Mouse (Mus musculus): ENCODE results near the gene Foxo1. TPM values are rescaled to one million over a fixed set of nuclear protein-coding genes. Genes with fewer than 3 reads are reported as not detected.

The Foxo1 gene
- polyA plus RNA-seq, 1 experiment from 2014 or later: 2.6 TPM

- H3K4me2 ChIP-seq: no peak overlapping the region
- no peak overlapping the region for H3K4me3 ChIP-seq
- no peaks in the 10 kb centered on the region for H3K36me3 ChIP-seq
- no peaks in the 10 kb centered on the region for H3K9me3 ChIP-seq (replicated peaks)
- H3K4me1 ChIP-seq: no peaks in the 10 kb centered on the region
- WGBS (ENCODE audit: insufficient replicate concordance): 22% methylated on average over 14 of the region's 14 CpGs
- no peak overlapping the region for H3K9ac ChIP-seq
- H3K27me3 ChIP-seq (replicated peaks): peaks cover 6% of the 10 kb centered on the region
- ATAC-seq: no peak
- no peak overlapping the region for H3K27ac ChIP-seq
Observed at GRCm38 (mm10) chr3:52253656-52254461, 14.3 kb upstream of the Foxo1 start.

GRCm38 (mm10) chr3:52254496-52254895, 13.6 kb upstream of the Foxo1 start:
- Histone ChIP-seq H3K4me3 (no peak overlapping the region), H3K9ac (no peak overlapping the region), H3K4me2 (no peak overlapping the region), H3K4me1 (no peaks in the 10 kb centered on the region), H3K27ac (no peak overlapping the region), H3K9me3 (replicated peaks) (no peaks in the 10 kb centered on the region), H3K27me3 (replicated peaks) (peaks cover 12% of the 10 kb centered on the region), H3K36me3 (no peaks in the 10 kb centered on the region)
- no peak for ATAC-seq
- WGBS (ENCODE audit: insufficient replicate concordance): 6% methylated on average over 2 of the region's 2 CpGs

DNA sequence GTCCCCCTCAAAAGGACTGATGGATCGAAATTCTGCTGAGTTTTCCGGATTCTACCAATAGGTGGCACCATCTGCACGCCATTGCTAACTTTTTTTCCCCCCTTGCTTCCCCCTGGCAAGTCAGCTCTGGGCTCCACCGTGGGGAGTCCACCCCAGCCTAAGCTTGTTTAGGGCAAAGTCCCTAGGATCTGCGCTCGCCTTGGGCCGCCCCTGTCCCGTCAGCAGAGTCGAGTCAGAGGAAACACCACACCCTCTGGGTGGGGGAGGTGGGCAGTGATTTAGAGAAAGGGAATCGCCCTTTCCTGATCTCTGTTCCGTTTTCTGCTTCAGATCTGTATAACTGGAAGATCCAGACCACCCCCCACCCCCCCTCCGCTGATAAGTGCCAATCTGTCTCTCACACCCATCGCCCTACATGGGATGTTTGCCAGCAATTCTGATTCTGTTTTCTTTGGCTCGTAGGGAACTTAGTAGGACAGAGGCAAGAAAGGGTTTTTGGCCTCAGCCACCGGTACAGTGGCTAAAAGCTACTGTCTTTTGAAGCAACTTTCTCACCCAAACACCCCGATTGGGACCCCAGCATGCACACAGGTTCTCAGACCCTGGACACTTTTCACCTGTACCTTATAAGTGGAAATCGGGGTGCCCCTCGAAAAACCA, 10.2 kb upstream of the Foxo1 start:
- Histone ChIP-seq H3K27me3 (replicated peaks) (peaks cover 12% of the 10 kb centered on the region), H3K4me2 (peak overlapping the region; percentile 52), H3K27ac (no peak overlapping the region), H3K36me3 (no peaks in the 10 kb centered on the region), H3K9me3 (replicated peaks) (no peaks in the 10 kb centered on the region), H3K4me1 (no peaks in the 10 kb centered on the region), H3K4me3 (no peak overlapping the region; the same call in 1 of the 2 replicates), H3K9ac (no peak overlapping the region)
- ATAC-seq: no peak
- WGBS (ENCODE audit: insufficient replicate concordance): 12% methylated on average over 18 of the region's 18 CpGs

GRCm38 (mm10) chr3:52258532-52258931, 9.6 kb upstream of the Foxo1 start:
- 55% methylated on average over 3 of the region's 3 CpGs for WGBS (ENCODE audit: insufficient replicate concordance)
- no peak for ATAC-seq
- Histone ChIP-seq H3K4me2 (no peak overlapping the region), H3K27me3 (replicated peaks) (peaks cover 12% of the 10 kb centered on the region), H3K27ac (no peak overlapping the region), H3K4me1 (no peaks in the 10 kb centered on the region), H3K36me3 (no peaks in the 10 kb centered on the region), H3K9ac (no peak overlapping the region), H3K4me3 (no peak overlapping the region), H3K9me3 (replicated peaks) (no peaks in the 10 kb centered on the region)

GRCm38 (mm10) chr3:52262431-52263161, 5.5 kb upstream of the Foxo1 start:
- no peak overlapping the region for H3K9ac ChIP-seq
- no peaks in the 10 kb centered on the region for H3K9me3 ChIP-seq (replicated peaks)
- no peak overlapping the region for H3K4me3 ChIP-seq
- H3K27me3 ChIP-seq (replicated peaks): peaks cover 32% of the 10 kb centered on the region
- no peak overlapping the region for H3K27ac ChIP-seq
- no peak for ATAC-seq
- H3K4me2 ChIP-seq: no peak overlapping the region
- 53% methylated on average over 13 of the region's 13 CpGs for WGBS (ENCODE audit: insufficient replicate concordance)
- H3K4me1 ChIP-seq: peaks cover 15% of the 10 kb centered on the region
- no peaks in the 10 kb centered on the region for H3K36me3 ChIP-seq

DNA sequence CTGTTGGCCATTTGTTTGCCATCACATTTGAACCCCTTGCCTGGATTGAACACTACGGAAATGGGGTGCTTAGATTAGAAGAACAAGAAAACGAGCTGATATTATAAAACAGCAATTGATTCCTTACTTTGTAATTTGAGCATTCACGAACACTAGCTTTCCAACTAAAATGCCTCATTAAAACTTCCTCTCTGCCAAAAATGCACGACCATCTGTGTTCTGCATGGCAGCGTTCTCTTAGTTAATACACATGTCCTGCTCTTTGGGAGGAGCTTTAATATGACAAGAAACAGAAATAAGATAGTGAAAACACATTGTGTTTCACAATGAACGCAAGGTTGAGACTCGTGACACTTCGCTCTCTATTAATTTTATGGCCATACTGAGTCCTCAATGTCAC, 3.8 kb upstream of the Foxo1 start:
- no peak overlapping the region for H3K9ac ChIP-seq
- no peak overlapping the region for H3K4me3 ChIP-seq
- H3K27ac ChIP-seq: no peak overlapping the region
- no peak for ATAC-seq
- H3K27me3 ChIP-seq (replicated peaks): peaks cover 31% of the 10 kb centered on the region
- WGBS (ENCODE audit: insufficient replicate concordance): 76% methylated on average over 8 of the region's 8 CpGs
- no peak overlapping the region for H3K4me2 ChIP-seq
- H3K9me3 ChIP-seq (replicated peaks): no peaks in the 10 kb centered on the region
- H3K36me3 ChIP-seq: no peaks in the 10 kb centered on the region
- H3K4me1 ChIP-seq: peaks cover 23% of the 10 kb centered on the region

DNA sequence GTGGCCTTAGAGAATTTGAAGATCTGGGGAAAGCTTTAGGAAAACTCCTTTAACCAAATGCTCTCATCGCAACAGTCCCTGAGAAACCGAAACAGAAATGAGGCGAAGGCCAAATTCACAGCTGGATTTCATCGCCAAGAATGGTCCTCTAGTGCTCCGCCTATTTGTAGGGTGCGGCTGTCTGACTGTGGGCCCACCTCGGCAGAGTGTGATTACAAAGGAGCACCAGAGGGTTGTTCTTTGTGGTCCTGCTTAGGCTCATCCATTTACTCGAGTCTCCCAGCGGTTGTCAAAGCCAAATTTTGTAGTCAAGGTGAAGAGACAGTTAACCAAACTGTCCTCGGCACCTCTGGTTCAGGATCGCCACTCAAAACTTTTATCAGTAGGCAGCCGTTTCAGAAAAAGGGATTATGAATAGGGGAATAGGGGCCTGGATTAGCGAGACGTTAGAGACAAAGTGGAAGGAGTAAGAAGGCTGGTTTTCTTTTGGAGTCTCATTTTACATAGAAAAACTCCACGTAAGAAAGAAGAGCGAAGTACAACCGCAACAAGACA, 1.5 kb upstream of the Foxo1 start:
- Histone ChIP-seq H3K36me3 (no peaks in the 10 kb centered on the region), H3K4me3 (peak overlapping the region; percentile 83), H3K9ac (peak overlapping the region; percentile 81; the same call in 1 of the 2 replicates), H3K4me1 (peaks cover 38% of the 10 kb centered on the region), H3K9me3 (replicated peaks) (no peaks in the 10 kb centered on the region), H3K4me2 (peak overlapping the region; percentile 98), H3K27me3 (replicated peaks) (peaks cover 43% of the 10 kb centered on the region), H3K27ac (no peak overlapping the region)
- WGBS (ENCODE audit: insufficient replicate concordance): 15% methylated on average over 17 of the region's 17 CpGs
- ATAC-seq: no peak

GRCm38 (mm10) chr3:52267293-52267651, 864 bp upstream of the Foxo1 start:
- no peak; the same call in 1 of the 2 replicates for ATAC-seq
- Histone ChIP-seq H3K36me3 (no peaks in the 10 kb centered on the region), H3K4me1 (peaks cover 39% of the 10 kb centered on the region), H3K9me3 (replicated peaks) (no peaks in the 10 kb centered on the region), H3K4me3 (peak overlapping the region; percentile 83), H3K4me2 (peak overlapping the region; percentile 98), H3K27ac (peak overlapping the region; percentile 72; the same call in 1 of the 2 replicates), H3K9ac (peak overlapping the region; percentile 81), H3K27me3 (replicated peaks) (peaks cover 43% of the 10 kb centered on the region)
- WGBS (ENCODE audit: insufficient replicate concordance): under 1% methylated on average over 15 of the region's 15 CpGs

DNA sequence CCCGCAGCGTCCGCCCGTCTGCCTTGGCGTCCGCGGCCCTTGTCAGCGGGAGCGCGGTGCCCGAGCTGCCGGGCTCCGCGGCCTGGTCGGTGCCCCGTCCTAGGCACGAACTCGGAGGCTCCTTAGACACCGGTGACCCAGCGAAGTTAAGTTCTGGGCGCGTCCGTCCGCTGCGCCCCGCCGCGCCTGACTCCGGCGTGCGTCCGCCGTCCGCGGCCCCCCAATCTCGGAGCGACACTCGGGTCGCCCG, 276 bp downstream of the Foxo1 start:
- H3K9me3 ChIP-seq (replicated peaks): no peaks in the 10 kb centered on the region
- peaks cover 39% of the 10 kb centered on the region for H3K4me1 ChIP-seq
- peak overlapping the region; percentile 83 for H3K4me3 ChIP-seq
- peak overlapping the region; percentile 80 for H3K27ac ChIP-seq
- H3K9ac ChIP-seq: peak overlapping the region; percentile 80
- H3K27me3 ChIP-seq (replicated peaks): peaks cover 43% of the 10 kb centered on the region
- H3K36me3 ChIP-seq: no peaks in the 10 kb centered on the region
- H3K4me2 ChIP-seq: peak overlapping the region; percentile 98
- peak; percentile 59 for ATAC-seq
- WGBS (ENCODE audit: insufficient replicate concordance): under 1% methylated on average over 40 of the region's 40 CpGs

DNA sequence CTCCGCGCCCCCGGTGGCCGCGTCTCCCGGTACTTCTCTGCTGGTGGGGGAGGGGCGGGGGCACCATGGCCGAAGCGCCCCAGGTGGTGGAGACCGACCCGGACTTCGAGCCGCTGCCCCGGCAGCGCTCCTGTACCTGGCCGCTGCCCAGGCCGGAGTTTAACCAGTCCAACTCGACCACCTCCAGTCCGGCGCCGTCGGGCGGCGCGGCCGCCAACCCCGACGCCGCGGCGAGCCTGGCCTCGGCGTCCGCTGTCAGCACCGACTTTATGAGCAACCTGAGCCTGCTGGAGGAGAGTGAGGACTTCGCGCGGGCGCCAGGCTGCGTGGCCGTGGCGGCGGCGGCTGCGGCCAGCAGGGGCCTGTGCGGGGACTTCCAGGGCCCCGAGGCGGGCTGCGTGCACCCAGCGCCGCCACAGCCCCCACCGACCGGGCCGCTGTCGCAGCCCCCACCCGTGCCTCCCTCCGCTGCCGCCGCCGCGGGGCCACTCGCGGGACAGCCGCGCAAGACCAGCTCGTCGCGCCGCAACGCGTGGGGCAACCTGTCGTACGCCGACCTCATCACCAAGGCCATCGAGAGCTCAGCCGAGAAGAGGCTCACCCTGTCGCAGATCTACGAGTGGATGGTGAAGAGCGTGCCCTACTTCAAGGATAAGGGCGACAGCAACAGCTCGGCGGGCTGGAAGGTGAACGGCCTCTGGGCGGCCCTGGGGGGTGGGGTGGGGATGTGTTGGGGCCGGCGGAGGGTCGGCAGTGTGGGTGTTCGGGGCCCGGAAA, 789 bp downstream of the Foxo1 start:
- Histone ChIP-seq H3K9ac (peak overlapping the region; percentile 80), H3K27ac (peak overlapping the region; percentile 80), H3K4me3 (peak overlapping the region; percentile 83), H3K9me3 (replicated peaks) (no peaks in the 10 kb centered on the region), H3K27me3 (replicated peaks) (peaks cover 43% of the 10 kb centered on the region), H3K4me2 (peak overlapping the region; percentile 98), H3K36me3 (no peaks in the 10 kb centered on the region), H3K4me1 (peaks cover 39% of the 10 kb centered on the region)
- under 1% methylated on average over 84 of the region's 89 CpGs for WGBS (ENCODE audit: insufficient replicate concordance)
- peak; percentile 5; the same call in 1 of the 2 replicates for ATAC-seq

- Histone ChIP-seq H3K4me2 (peak overlapping the region; percentile 98), H3K9ac (peak overlapping the region; percentile 80), H3K27me3 (replicated peaks) (peaks cover 43% of the 10 kb centered on the region), H3K4me1 (peaks cover 39% of the 10 kb centered on the region), H3K36me3 (no peaks in the 10 kb centered on the region), H3K9me3 (replicated peaks) (no peaks in the 10 kb centered on the region), H3K27ac (peak overlapping the region; percentile 80), H3K4me3 (peak overlapping the region; percentile 83)
- WGBS (ENCODE audit: insufficient replicate concordance): 2% methylated on average over 55 of the region's 55 CpGs
- ATAC-seq: no peak
Observed at GRCm38 (mm10) chr3:52269514-52270351, 1.6 kb downstream of the Foxo1 start.
